Mouse (Mus musculus) bone marrow macrophage, adult 2 months (primary cell): Measurements from ENCODE around the gene Plscr3. TPM values are rescaled to one million over a fixed set of nuclear protein-coding genes. Genes with fewer than 3 reads are reported as not detected.
A peak's percentile ranks its signal among the peaks of the same experiment; 100 is the strongest.

Experiments
- H3K27ac ChIP-seq: 2 replicates; pipeline ENCODE4 v1.5.1; 2012; ENCODE audit warnings: low read depth, low read length; ENCODE audit not compliant: insufficient read depth
- H3K4me1 ChIP-seq: 2 replicates; pipeline ENCODE4 v1.6.1; 2012; ENCODE audit warnings: low read length; ENCODE audit not compliant: control insufficient read depth, insufficient read depth
- H3K4me3 ChIP-seq: 2 replicates; pipeline ENCODE4 v1.5.1; 2012; ENCODE audit warnings: mild to moderate bottlenecking, low read length, moderate library complexity; ENCODE audit not compliant: insufficient read depth
- CTCF ChIP-seq: IDR thresholded peaks from 2 replicates; pipeline ENCODE4 v1.5.1; 2012; ENCODE audit warnings: low read depth, mild to moderate bottlenecking, low read length, moderate library complexity
- POLR2A ChIP-seq: IDR thresholded peaks from 2 replicates; pipeline ENCODE4 v1.6.1; 2012; ENCODE audit warnings: mild to moderate bottlenecking, low read depth, low read length, borderline replicate concordance
- polyA plus RNA-seq: library from polyadenylated mRNA; stranded (reverse); fragments of >200 nt; gene quantifications from 2 replicates; pipeline ENCODE4 v1.2.4, GENCODE M21; 2012; ENCODE audit not compliant: missing spikeins, insufficient read depth, insufficient read length

The Plscr3 gene
- polyA plus RNA-seq, 1 experiment: 68.1 TPM

DNA sequence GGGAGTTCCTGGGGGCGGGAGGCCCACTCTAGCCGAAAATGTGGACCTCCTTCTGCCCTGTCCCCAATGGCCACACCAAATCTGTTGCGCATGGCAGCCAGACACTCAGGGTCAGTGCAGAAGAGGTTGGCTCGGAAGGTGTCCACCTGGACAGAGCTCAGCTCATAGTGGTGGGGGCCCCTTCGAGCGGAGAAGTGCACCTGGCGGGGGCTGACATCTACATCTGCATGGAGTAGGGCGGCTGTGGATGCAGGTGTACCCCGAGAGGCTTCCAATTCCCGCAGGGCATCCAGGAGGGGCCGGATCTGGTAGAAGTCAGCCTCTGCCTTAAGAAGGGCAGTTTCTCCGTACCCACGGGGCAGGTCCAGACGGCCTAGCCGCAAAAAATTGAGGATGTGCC lies 33.5 kb downstream of the Plscr3 start:
- H3K4me3 ChIP-seq: no peak overlapping the region
- TF ChIP-seq POLR2A (no peak), CTCF (no peak)
- no peak overlapping the region for H3K27ac ChIP-seq
- peaks cover 11% of the 10 kb centered on the region for H3K4me1 ChIP-seq

DNA sequence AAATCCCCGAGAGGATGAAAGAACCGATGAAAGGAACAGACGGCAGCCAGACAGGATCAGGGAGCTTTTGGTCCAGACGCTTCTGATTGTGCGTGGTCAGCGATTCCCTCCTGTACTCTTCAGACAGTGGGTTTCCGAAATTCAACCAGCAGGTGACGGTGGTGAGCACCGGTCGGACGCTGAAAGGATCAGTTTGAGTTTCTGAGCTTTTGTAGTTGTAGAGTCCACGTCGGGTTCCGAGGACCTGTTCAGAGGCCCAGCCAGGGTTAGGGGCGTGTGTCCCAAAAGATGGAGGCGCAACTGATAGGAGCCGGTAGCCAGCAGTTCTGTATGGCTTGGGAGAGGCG lies 34.3 kb downstream of the Plscr3 start:
- H3K4me1 ChIP-seq: peaks cover 11% of the 10 kb centered on the region
- TF ChIP-seq CTCF: 0 out of 2 replicates have a peak, but pooled peaks have one; percentile 10
- no peak for TF ChIP-seq POLR2A

DNA sequence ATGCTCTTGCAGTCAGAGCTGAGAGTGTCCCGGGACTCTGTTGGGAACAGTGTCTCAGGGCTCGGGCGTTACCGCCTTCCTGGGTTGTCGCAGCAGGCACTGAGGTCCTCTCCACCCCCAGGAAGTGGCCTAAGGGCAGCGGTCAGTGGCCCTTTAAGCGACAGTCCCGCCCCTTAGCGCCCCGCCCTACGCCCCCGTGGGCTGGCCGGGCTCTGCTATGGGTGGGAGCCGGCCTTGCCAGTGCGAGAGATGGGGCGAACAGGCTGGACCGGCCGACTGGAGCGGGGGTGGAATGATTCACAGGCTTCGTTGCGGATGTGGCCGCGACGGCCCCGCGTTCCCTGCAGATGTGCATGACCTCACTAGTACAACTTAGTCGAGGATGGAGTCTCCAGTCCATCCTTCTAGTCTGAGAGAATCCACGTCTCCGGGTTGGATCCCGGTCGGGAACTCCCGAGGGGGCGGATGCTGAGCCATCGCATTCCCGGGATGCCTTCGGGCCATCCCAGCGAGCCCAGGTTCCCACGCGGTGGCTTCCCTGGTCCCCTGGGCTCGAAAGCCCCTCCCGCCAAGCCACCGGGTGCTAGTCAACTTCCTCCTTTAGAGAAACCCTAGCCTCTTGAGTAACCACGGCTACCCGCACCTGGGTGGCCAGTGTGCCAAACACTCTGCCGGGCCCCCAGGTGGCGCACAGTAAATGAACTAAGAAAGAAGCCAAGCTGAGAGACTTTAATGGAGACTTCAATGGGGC lies 34.9 kb downstream of the Plscr3 start, which contains the start of gene Kctd11:
TSS of gene Kctd11 (minus strand) at position 554 of the 751 bp plus-strand sequence.
- Histone ChIP-seq H3K27ac (peak within 1 kb of the TSS; percentile 34), H3K4me3 (peak within 1 kb of the TSS; percentile 62), H3K4me1 (peaks cover 11% of the 10 kb centered on the region)
- no peak for TF ChIP-seq POLR2A
- 0 out of 2 replicates have a peak, but pooled peaks have one; percentile 15 for TF ChIP-seq CTCF

More for the DNA sequence above, 34.3 kb downstream of the Plscr3 start:
- H3K4me3 ChIP-seq: peak overlapping the region; percentile 62
- H3K27ac ChIP-seq: peak overlapping the region; percentile 26

DNA sequence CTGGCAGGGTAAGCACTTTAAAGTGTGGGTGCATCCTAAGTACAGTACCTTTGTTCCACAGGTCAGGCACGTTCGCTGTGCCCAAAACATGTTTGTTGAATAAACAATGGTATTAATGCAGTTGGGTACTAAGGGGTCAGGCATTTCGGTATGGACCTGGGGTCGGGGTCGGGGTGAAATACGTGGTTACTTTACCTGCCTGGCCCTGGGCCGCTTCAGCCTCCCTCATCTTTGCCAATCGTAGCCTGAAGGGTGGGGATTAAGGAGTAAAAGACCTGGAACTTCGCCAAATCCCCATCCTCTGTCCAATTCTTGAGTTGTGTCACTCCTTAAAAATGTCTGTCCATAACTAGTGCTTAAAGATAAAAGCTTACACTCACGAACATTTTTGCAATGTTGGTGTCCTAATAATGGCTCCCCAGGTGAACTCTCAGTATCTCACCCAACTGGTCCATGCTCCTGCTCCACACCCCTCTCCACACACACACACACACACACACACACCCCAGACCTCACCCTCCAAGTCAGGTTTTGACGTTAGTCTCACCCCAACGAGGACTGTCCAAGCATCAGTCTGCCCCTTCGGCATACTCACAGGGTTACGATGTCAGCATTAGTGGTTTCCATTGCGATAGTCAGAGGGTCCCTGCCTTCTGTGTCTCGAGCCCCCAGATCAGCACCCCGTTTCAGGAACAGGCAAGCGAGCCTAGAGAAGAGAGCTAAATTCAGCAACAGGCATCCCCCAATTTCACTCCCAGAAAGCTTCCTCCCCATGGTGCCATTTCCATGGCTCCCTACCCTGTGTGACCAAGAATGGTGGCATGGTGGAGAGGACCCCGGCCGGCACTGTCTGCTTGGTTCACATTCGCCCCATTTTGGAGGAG lies 35.9 kb downstream of the Plscr3 start:
- H3K4me3 ChIP-seq: peak overlapping the region; percentile 62
- H3K27ac ChIP-seq: no peak overlapping the region
- no peak for TF ChIP-seq POLR2A
- no peak for TF ChIP-seq CTCF
- peaks cover 11% of the 10 kb centered on the region for H3K4me1 ChIP-seq

DNA sequence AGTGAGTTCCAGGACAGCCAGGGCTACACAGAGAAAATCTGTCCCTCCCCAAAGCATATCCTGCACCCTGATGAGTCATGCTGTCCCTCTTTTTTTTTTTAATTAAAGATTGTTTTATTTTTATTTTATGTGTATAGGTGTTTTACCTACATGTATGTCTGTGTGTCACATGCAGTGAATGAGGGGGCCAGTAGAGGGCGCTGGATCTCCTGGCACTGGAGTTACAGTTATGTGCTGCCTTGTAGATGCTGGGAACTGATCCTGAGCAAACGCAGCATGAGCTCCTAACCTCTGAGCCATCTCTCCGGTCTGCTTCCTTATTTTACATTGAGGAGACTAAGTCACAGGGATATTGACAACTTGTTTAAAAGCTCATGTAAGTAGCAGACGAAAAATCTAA lies 36.9 kb downstream of the Plscr3 start:
- no peak for TF ChIP-seq POLR2A
- TF ChIP-seq CTCF: peak; percentile 36
- Histone ChIP-seq H3K4me3 (no peak overlapping the region), H3K4me1 (peaks cover 11% of the 10 kb centered on the region), H3K27ac (no peak overlapping the region)

DNA sequence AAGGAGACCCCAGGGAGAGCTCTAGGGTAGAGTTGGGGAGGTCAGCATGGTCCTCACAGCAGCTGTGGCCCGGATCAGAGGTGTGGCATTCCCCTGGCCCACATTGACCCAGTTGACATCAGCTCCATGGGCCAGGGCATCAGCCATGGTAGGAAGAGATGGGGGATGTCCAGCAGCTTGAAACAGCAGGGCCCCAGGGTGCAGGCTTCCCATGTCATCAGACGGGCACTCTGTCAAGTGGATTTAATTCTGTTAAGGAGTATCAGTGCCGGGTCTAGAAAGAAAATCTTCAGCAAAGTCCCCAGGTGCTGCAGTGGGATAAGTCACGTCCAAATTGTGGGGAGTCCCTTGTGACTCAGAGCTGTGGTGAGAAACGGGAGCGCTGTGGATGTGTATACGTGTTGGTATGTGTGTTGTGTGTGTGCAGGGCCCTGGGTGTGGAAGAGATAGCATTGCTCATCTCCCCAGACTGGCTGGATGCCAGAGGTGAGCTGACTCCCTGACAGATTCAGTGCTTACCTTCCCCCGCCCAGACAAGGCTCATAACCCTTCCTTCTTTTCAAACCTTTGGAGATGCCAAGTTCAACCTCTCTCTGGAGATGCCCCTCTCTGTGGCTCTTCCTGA lies 37.5 kb downstream of the Plscr3 start:
- TF ChIP-seq CTCF (no peak), POLR2A (no peak)
- H3K4me1 ChIP-seq: peaks cover 11% of the 10 kb centered on the region
- H3K4me3 ChIP-seq: no peak overlapping the region
- no peak overlapping the region for H3K27ac ChIP-seq

DNA sequence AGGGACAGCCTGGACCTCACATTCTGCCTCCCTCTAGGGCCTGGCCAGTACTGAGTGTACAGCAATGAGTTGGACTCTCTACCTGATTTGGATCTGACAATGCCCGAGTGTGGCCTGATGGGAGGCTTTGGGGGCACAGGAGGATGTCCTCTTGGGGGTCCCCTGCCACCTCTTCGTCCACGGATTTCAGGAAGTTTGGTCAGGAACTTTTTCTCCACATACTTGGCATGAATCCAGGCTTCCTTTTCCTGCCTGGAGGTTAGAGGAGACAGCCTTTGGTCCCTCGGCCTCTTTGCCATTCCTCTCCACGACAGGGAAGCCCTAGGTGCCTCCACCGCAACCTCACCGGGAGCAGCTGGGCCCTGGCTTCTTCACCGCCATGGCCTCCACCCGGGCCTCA lies 38.1 kb downstream of the Plscr3 start:
- Histone ChIP-seq H3K4me1 (peaks cover 11% of the 10 kb centered on the region), H3K4me3 (no peak overlapping the region), H3K27ac (no peak overlapping the region)
- TF ChIP-seq CTCF: no peak
- no peak for TF ChIP-seq POLR2A

DNA sequence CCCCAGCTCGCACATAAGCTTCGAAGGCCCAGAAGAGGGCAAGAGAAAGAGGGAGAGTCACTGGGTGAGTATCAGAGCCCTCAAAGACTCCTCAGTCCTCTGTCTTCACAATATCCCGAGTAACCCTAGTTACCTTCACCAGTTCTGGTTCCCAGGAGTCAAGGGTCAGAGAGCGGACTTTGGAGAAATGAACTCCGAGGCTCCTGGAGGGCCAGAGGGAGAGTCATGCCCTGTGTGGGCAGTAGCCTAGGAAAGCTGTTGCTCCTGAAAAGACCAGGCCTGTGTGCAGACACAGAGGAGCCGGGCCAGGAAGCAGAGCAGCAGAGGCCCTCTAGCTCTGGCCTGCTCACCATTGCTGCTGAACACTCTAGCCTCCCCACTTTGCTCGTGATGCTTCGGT lies 38.5 kb downstream of the Plscr3 start:
- no peak overlapping the region for H3K4me3 ChIP-seq
- no peak overlapping the region for H3K27ac ChIP-seq
- TF ChIP-seq CTCF: no peak
- TF ChIP-seq POLR2A: no peak
- peaks cover 11% of the 10 kb centered on the region for H3K4me1 ChIP-seq

DNA sequence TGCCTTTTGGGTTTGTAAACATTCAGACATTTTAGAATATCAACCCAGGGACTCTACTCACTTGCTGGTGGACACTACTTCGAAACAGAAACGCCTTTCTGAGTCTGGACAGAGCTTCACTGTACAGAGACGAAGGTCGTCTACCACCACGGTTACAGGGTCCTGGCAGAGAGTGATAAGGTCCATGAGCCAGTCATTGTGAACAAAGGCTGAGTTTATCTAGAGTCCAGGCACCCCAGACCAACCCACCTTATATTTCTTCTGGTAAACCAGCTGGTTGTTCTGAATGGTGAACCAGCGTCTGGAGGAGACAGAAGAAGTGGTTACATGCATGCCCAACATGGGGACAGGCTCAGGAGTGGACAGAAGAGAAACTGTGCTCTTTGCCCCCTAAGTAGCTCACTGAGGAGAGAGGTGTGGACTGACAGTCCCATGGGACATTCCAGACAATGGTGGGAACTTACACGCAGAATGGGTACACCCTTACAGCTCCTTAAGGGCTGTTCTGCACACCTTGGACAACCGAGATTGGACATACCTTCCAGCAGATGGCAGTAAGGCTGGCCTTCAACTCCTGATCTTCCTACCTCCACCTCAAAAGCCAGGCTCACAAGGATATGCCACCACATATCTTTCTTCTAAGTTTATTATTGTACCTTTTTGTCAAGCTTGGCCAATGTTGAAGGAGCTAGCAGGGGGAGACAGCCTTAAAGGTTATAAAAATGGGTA lies 40.9 kb downstream of the Plscr3 start:
- H3K4me3 ChIP-seq: no peak overlapping the region
- no peak overlapping the region for H3K27ac ChIP-seq
- peaks cover 8% of the 10 kb centered on the region for H3K4me1 ChIP-seq
- TF ChIP-seq POLR2A: no peak
- 0 out of 2 replicates have a peak, but pooled peaks have one; percentile 6 for TF ChIP-seq CTCF

DNA sequence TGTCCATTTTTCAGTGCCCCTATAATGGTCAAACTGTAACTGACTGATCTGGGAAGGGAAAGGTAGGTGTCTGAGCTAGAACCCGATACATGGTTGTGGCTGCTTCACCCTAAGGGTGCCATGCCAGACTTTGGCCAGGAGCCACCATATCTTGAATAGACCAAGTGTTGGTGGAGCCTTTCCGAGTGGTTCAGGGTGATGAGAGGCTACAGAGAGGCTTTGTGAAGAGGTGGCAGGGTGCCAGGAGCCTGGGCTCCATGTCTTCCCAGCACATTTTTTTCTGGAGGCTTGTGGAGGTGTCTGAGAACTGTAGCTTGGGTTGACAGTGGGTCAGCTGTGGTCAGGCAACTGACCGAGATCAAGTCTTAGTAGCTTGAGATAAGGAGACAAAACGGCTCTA lies 45.3 kb downstream of the Plscr3 start:
- peaks cover 8% of the 10 kb centered on the region for H3K4me1 ChIP-seq
- H3K4me3 ChIP-seq: no peak overlapping the region
- H3K27ac ChIP-seq: no peak overlapping the region
- TF ChIP-seq POLR2A (no peak), CTCF (no peak)
